Mouse (Mus musculus) left cerebral cortex, adult 18-20 months (tissue): ENCODE data around the gene Slc1a7. TPM values are rescaled to one million over a fixed set of nuclear protein-coding genes. Genes with fewer than 3 reads are reported as not detected.
A peak's percentile ranks its signal among the peaks of the same experiment; 100 is the strongest.

Source experiments
- DNase-seq, 2 experiments: peaks; one replicate each; pipeline ENCODE4 v3.0.0; 2021 to 2022; ENCODE audit warnings: low spot score in 2 of 2, mixed read lengths in 1 of 2
- total RNA-seq, 2 experiments: library from RNA; stranded (reverse); gene quantifications; 2 replicates each; pipeline ENCODE4 v1.2.3; 2021

Gene Slc1a7
- total RNA-seq, 2 experiments from 2014 or later, result 0.28 to 0.53 TPM

- no peak for DNase-seq
These were observed 77.3 kb downstream of the Slc1a7 start for GRCm38 (mm10) chr4:108045136-108046107.

- DNase-seq, result no peak
These were observed 78.0 kb downstream of the Slc1a7 start for GRCm38 (mm10) chr4:108046136-108046535.

- DNase-seq, result no peak
These were observed 83.6 kb downstream of the Slc1a7 start for GRCm38 (mm10) chr4:108051687-108052274.

- no peak for DNase-seq
These were observed 84.5 kb downstream of the Slc1a7 start for GRCm38 (mm10) chr4:108052673-108053072.

GRCm38 (mm10) chr4:108055873-108056272 lies 87.7 kb downstream of the Slc1a7 start:
- DNase-seq, result no peak

GRCm38 (mm10) chr4:108057247-108057646 lies 89.1 kb downstream of the Slc1a7 start:
- DNase-seq, result no peak

- DNase-seq, result peak; percentile 61 to 67
These were observed 90.0 kb downstream of the Slc1a7 start for GRCm38 (mm10) chr4:108058166-108058565.

- peak; percentile 42 to 56 for DNase-seq
These were observed 91.7 kb downstream of the Slc1a7 start for GRCm38 (mm10) chr4:108059601-108060379.

GRCm38 (mm10) chr4:108060774-108061173 lies 92.6 kb downstream of the Slc1a7 start:
- no peak for DNase-seq

GRCm38 (mm10) chr4:108062524-108062923 lies 94.4 kb downstream of the Slc1a7 start:
- no peak for DNase-seq

Other genes starting within 250 kb of the Slc1a7 start
- 10 to 100 TPM; 84.3 to 94.0 TPM for gene Lrp8, start 166.1 kb upstream of the Slc1a7 start, total RNA-seq
- 10 to 100 TPM; 39.4 to 42.4 TPM for gene Magoh, start 88.6 kb upstream of the Slc1a7 start, total RNA-seq
- gene 0610037L13Rik, start 78.5 kb upstream of the Slc1a7 start, total RNA-seq, result 10 to 100 TPM; 61.8 to 63.7 TPM
- gene Cpt2, start 44.7 kb upstream of the Slc1a7 start, total RNA-seq, result 1 to 10 TPM; 4.8 to 5.3 TPM
- 1 to 10 TPM; 8.2 to 9.3 TPM for gene Podn, start 128.1 kb downstream of the Slc1a7 start, total RNA-seq
- 100 to 1,000 TPM; 103 to 109 TPM for gene Scp2, start 176.7 kb downstream of the Slc1a7 start, total RNA-seq
- gene Echdc2, start 197.1 kb downstream of the Slc1a7 start, total RNA-seq, result 10 to 100 TPM in 1 of 2 experiments, 1 to 10 TPM in 1; 8.9 to 10.7 TPM
- not detected for gene Zyg11a, start 249.7 kb downstream of the Slc1a7 start, total RNA-seq